In genomic region chr2:102463587-102464341, GRCm38 (mm10) we compare ENCODE assay signal across 8 mouse cellular contexts. TPM values are rescaled to one million over a fixed set of nuclear protein-coding genes. Genes with fewer than 3 reads are reported as not detected.
DNase-seq lines count a peak whose midpoint lies in the region; ATAC-seq and TF ChIP-seq lines count a peak whose summit lies in the region.

No protein-coding gene starts in this region.

- peak; percentile 85 for ATAC-seq in lung, embryonic 14.5 days (ENCODE audit: insufficient read depth)

- no peaks in the 10 kb centered on the region for H3K4me1 ChIP-seq in heart, adult 2 months (ENCODE audit: control insufficient read depth, insufficient read depth, low read length)
- no peaks in the 10 kb centered on the region for H3K4me1 ChIP-seq in heart, embryonic 10.5 days
- peaks cover 13% of the 10 kb centered on the region for H3K4me1 ChIP-seq in hindbrain, embryonic 10.5 days (replicated peaks)
- no peaks in the 10 kb centered on the region for H3K4me1 ChIP-seq in lung, embryonic 14.5 days (ENCODE audit: insufficient read depth)

- peak; percentile 39 to 58 for DNase-seq in heart, adult 2 months
- no peak for DNase-seq in heart, embryonic 10.5 days (ENCODE audit: low spot score)
- peak; percentile 46 for DNase-seq in fibroblast of lung, adult 2 months (ENCODE audit: low read depth)
- no peak for DNase-seq in hindbrain, embryonic 10.5 days (ENCODE audit: low spot score)
- peak; percentile 76 for DNase-seq in lung, embryonic 14.5 days
- peak; percentile 52 for DNase-seq in right cerebral cortex, adult 18-20 months
- no peak for DNase-seq in adrenal gland, postnatal 25 days
- no peak for DNase-seq in MN1 (ENCODE audit: low spot score)

- no peak overlapping the region for H3K4me2 ChIP-seq in lung, embryonic 14.5 days

- H3K36me3 ChIP-seq in heart, adult 2 months (ENCODE audit: control insufficient read depth, insufficient read depth, low read length) = no peaks in the 10 kb centered on the region
- no peaks in the 10 kb centered on the region for H3K36me3 ChIP-seq in heart, embryonic 10.5 days
- H3K36me3 ChIP-seq in hindbrain, embryonic 10.5 days = no peaks in the 10 kb centered on the region
- no peaks in the 10 kb centered on the region for H3K36me3 ChIP-seq in lung, embryonic 14.5 days (ENCODE audit: insufficient read depth)

- no peak for TF ChIP-seq CTCF in heart, adult 2 months (IDR thresholded peaks at IDR 0.05)
- TF ChIP-seq CTCF in lung, embryonic 14.5 days (IDR thresholded peaks at IDR 0.05; ENCODE audit: low read depth) = no peak

- no peak overlapping the region for H3K27ac ChIP-seq in heart, adult 2 months
- H3K27ac ChIP-seq in heart, embryonic 10.5 days = no peak overlapping the region
- H3K27ac ChIP-seq in hindbrain, embryonic 10.5 days = peak overlapping the region; percentile 50; the same call in 1 of the 2 replicates
- peak overlapping the region; percentile 59 for H3K27ac ChIP-seq in lung, embryonic 14.5 days (ENCODE audit: low read depth)

- intact Hi-C loops in heart, adult 2 months (cut with DNase I) = no loop called here

- 75% methylated on average over 12 of the region's 12 CpGs for WGBS in heart, adult 2 months
- 77% methylated on average over 12 of the region's 12 CpGs for WGBS in heart, embryonic 10.5 days
- WGBS in hindbrain, embryonic 10.5 days = 60% methylated on average over 12 of the region's 12 CpGs
- 32% methylated on average over 12 of the region's 12 CpGs for WGBS in lung, embryonic 14.5 days

- no peaks in the 10 kb centered on the region for H3K9me3 ChIP-seq in heart, embryonic 10.5 days
- H3K9me3 ChIP-seq in hindbrain, embryonic 10.5 days = no peaks in the 10 kb centered on the region
- no peaks in the 10 kb centered on the region for H3K9me3 ChIP-seq in lung, embryonic 14.5 days (ENCODE audit: low read depth, low read length)

- no peak overlapping the region for H3K4me3 ChIP-seq in heart, adult 2 months
- H3K4me3 ChIP-seq in heart, embryonic 10.5 days = no peak overlapping the region
- no peak overlapping the region for H3K4me3 ChIP-seq in hindbrain, embryonic 10.5 days
- no peak overlapping the region for H3K4me3 ChIP-seq in lung, embryonic 14.5 days (ENCODE audit: low read depth, low read length)

- H3K79me2 ChIP-seq in heart, adult 2 months (replicated peaks; ENCODE audit: control insufficient read depth, insufficient read depth, low read length) = no peaks in the 10 kb centered on the region

- TF ChIP-seq POLR2A in heart, adult 2 months (IDR thresholded peaks at IDR 0.05; ENCODE audit: insufficient read depth, low read depth, low read length) = no peak

- no peaks in the 10 kb centered on the region for H3K27me3 ChIP-seq in heart, adult 2 months (ENCODE audit: control insufficient read depth, insufficient read depth, low read length)
- peaks cover 35% of the 10 kb centered on the region; the same call in 1 of the 2 replicates for H3K27me3 ChIP-seq in heart, embryonic 10.5 days (ENCODE audit: insufficient read depth, poor library complexity, severe bottlenecking)
- no peaks in the 10 kb centered on the region for H3K27me3 ChIP-seq in hindbrain, embryonic 10.5 days (ENCODE audit: insufficient read depth, poor library complexity, severe bottlenecking)
- H3K27me3 ChIP-seq in lung, embryonic 14.5 days (ENCODE audit: insufficient read depth, low read length) = no peaks in the 10 kb centered on the region

- no peak overlapping the region for H3K9ac ChIP-seq in heart, adult 2 months (ENCODE audit: low read depth, low read length)
- H3K9ac ChIP-seq in lung, embryonic 14.5 days = no peak overlapping the region

- no peak for TF ChIP-seq EP300 in heart, adult 2 months (IDR thresholded peaks at IDR 0.05; ENCODE audit: insufficient read depth, low read depth, low read length)

RNA-seq across cellular contexts. Expression of gene Fjx1, which starts 11.5 kb away (rescaled TPM):
- total RNA-seq in heart, adult 2 months (2021) = under 1 TPM; 0.50 to 0.68 TPM
- 0.57 and 0.59 TPM in 2 replicates for polyA plus RNA-seq in heart, adult 2 months (2012; rRNA removed)
- 2.6 and 6.9 TPM in 2 replicates for polyA plus RNA-seq in heart, embryonic 10.5 days (2016; fragmentation: Nextera tagmentation; extraction: Ambion mirVana)
- 17.4 and 25.0 TPM in 2 replicates for polyA plus RNA-seq in hindbrain, embryonic 10.5 days (2016; fragmentation: Nextera tagmentation; extraction: Ambion mirVana)
- 6.7 and 8.3 TPM in 2 replicates for polyA plus RNA-seq in lung, embryonic 14.5 days (2014; fragmentation: Nextera tagmentation; extraction: Ambion mirVana)
- total RNA-seq in adrenal gland, postnatal 25 days (2021) = 0.52 and 0.86 TPM in 2 replicates

RNA-seq across cellular contexts. Expression of gene Trim44, which starts 56.1 kb away (rescaled TPM):
- 10 to 100 TPM; 27.7 to 28.8 TPM for total RNA-seq in heart, adult 2 months (2021)
- polyA plus RNA-seq in heart, adult 2 months (2012; rRNA removed) = 13.0 and 23.6 TPM in 2 replicates
- 23.6 TPM in 2 replicates for polyA plus RNA-seq in heart, embryonic 10.5 days (2016; fragmentation: Nextera tagmentation; extraction: Ambion mirVana)
- 23.7 and 25.3 TPM in 2 replicates for polyA plus RNA-seq in hindbrain, embryonic 10.5 days (2016; fragmentation: Nextera tagmentation; extraction: Ambion mirVana)
- polyA plus RNA-seq in lung, embryonic 14.5 days (2014; fragmentation: Nextera tagmentation; extraction: Ambion mirVana) = 37.6 and 39.3 TPM in 2 replicates
- total RNA-seq in adrenal gland, postnatal 25 days (2021) = 69.1 and 70.1 TPM in 2 replicates

Comparison
In these comparisons a context has a peak if more than half of its experiments do, and no peak if none do; other contexts are left out.
1. DNase-seq: peak in heart, adult 2 months (2 of 2), fibroblast of lung, adult 2 months (single experiment), lung, embryonic 14.5 days (single experiment) and right cerebral cortex, adult 18-20 months (single experiment); none in heart, embryonic 10.5 days (single experiment), hindbrain, embryonic 10.5 days (single experiment), adrenal gland, postnatal 25 days (single experiment) and MN1 (single experiment).
2. H3K27ac ChIP-seq: peak in hindbrain, embryonic 10.5 days (single experiment) and lung, embryonic 14.5 days (single experiment); none in heart, adult 2 months (single experiment) and heart, embryonic 10.5 days (single experiment).